9 mouse cellular contexts compared by ENCODE assay signal in genomic region chr14:118566214-118566688, GRCm38 (mm10).
DNase-seq lines count a peak whose midpoint lies in the region; ATAC-seq and TF ChIP-seq lines count a peak whose summit lies in the region.
"Had no signal": no experiment of that assay in that cellular context is flagged by ENCODE, and none has a peak within 500 bp of the region (broad histone marks: within the 10 kb centered on the region; RNA-seq: fewer than 3 reads in every experiment).

No protein-coding gene starts in this region.

- no peak for TF ChIP-seq CTCF in lung, embryonic 14.5 days (IDR thresholded peaks at IDR 0.05; ENCODE audit: low read depth)

- no peaks in the 10 kb centered on the region for H3K36me3 ChIP-seq in hindbrain, embryonic 12.5 days
- no peaks in the 10 kb centered on the region for H3K36me3 ChIP-seq in lung, embryonic 14.5 days (ENCODE audit: insufficient read depth)
- H3K36me3 ChIP-seq: liver, embryonic 13.5 days had no signal

- peak; percentile 76; the same call in 1 of the 2 replicates for ATAC-seq in hindbrain, embryonic 12.5 days (ENCODE audit: low FRiP score)
- ATAC-seq in lung, embryonic 14.5 days (ENCODE audit: insufficient read depth): peak; percentile 84

- 29% methylated on average over 12 of the region's 12 CpGs for WGBS in hindbrain, embryonic 12.5 days
- 34% methylated on average over 12 of the region's 12 CpGs for WGBS in lung, embryonic 14.5 days

- peaks cover 10% of the 10 kb centered on the region for H3K4me1 ChIP-seq in hindbrain, embryonic 12.5 days
- H3K4me1 ChIP-seq in lung, embryonic 14.5 days (ENCODE audit: insufficient read depth): no peaks in the 10 kb centered on the region

- no peaks in the 10 kb centered on the region for H3K9me3 ChIP-seq in hindbrain, embryonic 12.5 days (replicated peaks)
- no peaks in the 10 kb centered on the region for H3K9me3 ChIP-seq in lung, embryonic 14.5 days (ENCODE audit: low read depth, low read length)
- H3K9me3 ChIP-seq: liver, embryonic 13.5 days had no signal

- H3K4me2 ChIP-seq in hindbrain, embryonic 12.5 days (replicated peaks): 0 out of 2 replicates have a peak overlapping the region, but pooled peaks have one; percentile 12
- H3K4me2 ChIP-seq in lung, embryonic 14.5 days: peak overlapping the region; percentile 40
- H3K4me2 ChIP-seq: liver, embryonic 13.5 days had no signal

- H3K4me3 ChIP-seq in hindbrain, embryonic 12.5 days: no peak overlapping the region
- no peak overlapping the region for H3K4me3 ChIP-seq in lung, embryonic 14.5 days (ENCODE audit: low read depth, low read length)
- H3K4me3 ChIP-seq: liver, embryonic 13.5 days had no signal

- H3K27me3 ChIP-seq in hindbrain, embryonic 12.5 days: peaks cover 5% of the 10 kb centered on the region; the same call in 1 of the 2 replicates
- H3K27me3 ChIP-seq in lung, embryonic 14.5 days (ENCODE audit: insufficient read depth, low read length): no peaks in the 10 kb centered on the region
- H3K27me3 ChIP-seq: liver, embryonic 13.5 days had no signal

- no peak overlapping the region for H3K9ac ChIP-seq in hindbrain, embryonic 12.5 days
- no peak overlapping the region for H3K9ac ChIP-seq in lung, embryonic 14.5 days
- H3K9ac ChIP-seq: liver, embryonic 13.5 days had no signal

- H3K27ac ChIP-seq in hindbrain, embryonic 12.5 days: 0 out of 2 replicates have a peak overlapping the region, but pooled peaks have one; percentile 14
- H3K27ac ChIP-seq in lung, embryonic 14.5 days (ENCODE audit: low read depth): peak overlapping the region; percentile 72
- H3K27ac ChIP-seq: liver, embryonic 13.5 days had no signal

- DNase-seq in 3T3-L1 (ENCODE audit: low read depth, low spot score): peak; percentile 93
- peak; percentile 93 for DNase-seq in Muller cell, postnatal 12 days (ENCODE audit: inconsistent ontology term)
- peak; percentile 47 for DNase-seq in lung, embryonic 14.5 days
- DNase-seq in right cerebral cortex, postnatal 14 days: peak; percentile 46
- no peak for DNase-seq in B cell, adult 2 months
- no peak for DNase-seq in cerebellum, postnatal 25 days
- no peak for DNase-seq in cerebellum, adult 11-12 months
- DNase-seq: liver, embryonic 13.5 days had no signal

Comparison
In these comparisons a context has a peak if more than half of its experiments do, and no peak if none do; other contexts are left out.
1. DNase-seq: peak in 3T3-L1 (single experiment), Muller cell, postnatal 12 days (single experiment), lung, embryonic 14.5 days (single experiment) and right cerebral cortex, postnatal 14 days (single experiment); none in B cell, adult 2 months (0 of 2), cerebellum, postnatal 25 days (0 of 2) and cerebellum, adult 11-12 months (single experiment).